Mouse (Mus musculus) hindbrain, embryonic 10.5 days (tissue): Measurements from ENCODE around the gene Pias1. TPM values are rescaled to one million over a fixed set of nuclear protein-coding genes. Genes with fewer than 3 reads are reported as not detected.
A peak's percentile ranks its signal among the peaks of the same experiment; 100 is the strongest.

Source experiments
- DNase-seq: peaks from one replicate; pipeline ENCODE4 v3.0.0-alpha.2; 2017; ENCODE audit warnings: low spot score
- H3K27ac ChIP-seq: fragments of 300-500 bp; sonication (generic); 2 replicates; pipeline ENCODE4 v1.5.1; 2016; ENCODE audit warnings: mild to moderate bottlenecking, moderate library complexity
- H3K27me3 ChIP-seq: fragments of 300-500 bp; sonication (generic); 2 replicates; pipeline ENCODE4 v1.6.1; 2016; ENCODE audit warnings: mild to moderate bottlenecking; ENCODE audit not compliant: poor library complexity, insufficient read depth, severe bottlenecking
- H3K36me3 ChIP-seq: fragments of 300-500 bp; sonication (generic); 2 replicates; pipeline ENCODE4 v1.6.1; 2016; ENCODE audit warnings: mild to moderate bottlenecking, moderate library complexity
- H3K4me1 ChIP-seq: fragments of 300-500 bp; sonication (generic); replicated peaks from 2 replicates; pipeline ENCODE4 v1.6.1; 2016; ENCODE audit warnings: mild to moderate bottlenecking
- H3K4me3 ChIP-seq: fragments of 300-500 bp; sonication (generic); 2 replicates; pipeline ENCODE4 v1.5.1; 2016; ENCODE audit warnings: mild to moderate bottlenecking, moderate library complexity
- H3K9me3 ChIP-seq: fragments of 300-500 bp; sonication (generic); 2 replicates; pipeline ENCODE4 v1.6.1; 2016; ENCODE audit warnings: mild to moderate bottlenecking, moderate library complexity
- WGBS: fragments of 180-500 bp; shearing (Covaris S2); methylation state at CpG from one replicate; pipeline ENCODE4 v1.1.7; 2016; 5-methylcytosine and 5-hydroxymethylcytosine counted together
- polyA plus RNA-seq: library from polyadenylated mRNA; unstranded; fragments of >200 nt; fragmentation: Nextera tagmentation; extraction: Ambion mirVana; gene quantifications from 2 replicates; pipeline ENCODE4 v1.2.1, GENCODE M21; 2016

Gene Pias1
- polyA plus RNA-seq, 1 experiment from 2014 or later, result 57.4 TPM

- peak overlapping the region; percentile 90 for H3K4me3 ChIP-seq
- H3K36me3 ChIP-seq, result no peaks in the 10 kb centered on the region
- H3K9me3 ChIP-seq, result no peaks in the 10 kb centered on the region
- peaks cover 12% of the 10 kb centered on the region for H3K4me1 ChIP-seq
- peaks cover 11% of the 10 kb centered on the region for H3K27me3 ChIP-seq
- WGBS, result 5% methylated on average over 17 of the region's 17 CpGs
- H3K27ac ChIP-seq, result peak overlapping the region; percentile 96
- no peak for DNase-seq
Measured at GRCm38 (mm10) chr9:62979461-62980161, 8.1 kb downstream of the Pias1 start.

GRCm38 (mm10) chr9:62977152-62977551 is 10.6 kb downstream of the Pias1 start:
- Histone ChIP-seq H3K27me3 (peaks cover 6% of the 10 kb centered on the region), H3K4me1 (peaks cover 18% of the 10 kb centered on the region), H3K27ac (no peak overlapping the region), H3K9me3 (no peaks in the 10 kb centered on the region), H3K4me3 (no peak overlapping the region), H3K36me3 (no peaks in the 10 kb centered on the region)
- 67% methylated on average over 4 of the region's 4 CpGs for WGBS
- DNase-seq, result no peak

GRCm38 (mm10) chr9:62975830-62976229 is 11.9 kb downstream of the Pias1 start:
- H3K9me3 ChIP-seq, result no peaks in the 10 kb centered on the region
- DNase-seq, result no peak
- H3K4me1 ChIP-seq, result peaks cover 18% of the 10 kb centered on the region
- H3K4me3 ChIP-seq, result no peak overlapping the region
- H3K36me3 ChIP-seq, result peaks cover 5% of the 10 kb centered on the region; the same call in 1 of the 2 replicates
- 19% methylated on average over 2 of the region's 2 CpGs for WGBS
- no peak overlapping the region for H3K27ac ChIP-seq
- no peaks in the 10 kb centered on the region for H3K27me3 ChIP-seq

GRCm38 (mm10) chr9:62974439-62974838 is 13.3 kb downstream of the Pias1 start:
- Histone ChIP-seq H3K4me3 (no peak overlapping the region), H3K36me3 (peaks cover 5% of the 10 kb centered on the region; the same call in 1 of the 2 replicates), H3K4me1 (peaks cover 13% of the 10 kb centered on the region), H3K27me3 (no peaks in the 10 kb centered on the region), H3K9me3 (no peaks in the 10 kb centered on the region), H3K27ac (no peak overlapping the region)
- WGBS, result 91% methylated on average over 2 of the region's 2 CpGs
- DNase-seq, result peak; percentile 7

- Histone ChIP-seq H3K4me3 (no peak overlapping the region), H3K4me1 (peaks cover 5% of the 10 kb centered on the region), H3K27ac (no peak overlapping the region), H3K9me3 (no peaks in the 10 kb centered on the region), H3K27me3 (no peaks in the 10 kb centered on the region), H3K36me3 (peaks cover 5% of the 10 kb centered on the region; the same call in 1 of the 2 replicates)
- 56% methylated on average over 10 of the region's 10 CpGs for WGBS
- DNase-seq, result peak; percentile 7
Measured at GRCm38 (mm10) chr9:62972073-62972745, 15.5 kb downstream of the Pias1 start.

GRCm38 (mm10) chr9:62970345-62970744 is 17.4 kb downstream of the Pias1 start:
- no peak for DNase-seq
- Histone ChIP-seq H3K27me3 (no peaks in the 10 kb centered on the region), H3K27ac (no peak overlapping the region), H3K36me3 (peaks cover 5% of the 10 kb centered on the region; the same call in 1 of the 2 replicates), H3K4me1 (peaks cover 5% of the 10 kb centered on the region), H3K4me3 (no peak overlapping the region), H3K9me3 (no peaks in the 10 kb centered on the region)

- no peak for DNase-seq
- no peaks in the 10 kb centered on the region for H3K36me3 ChIP-seq
- H3K4me3 ChIP-seq, result no peak overlapping the region
- H3K27ac ChIP-seq, result no peak overlapping the region
- H3K9me3 ChIP-seq, result no peaks in the 10 kb centered on the region
- no peaks in the 10 kb centered on the region for H3K27me3 ChIP-seq
- WGBS, result 96% methylated on average over 3 of the region's 3 CpGs
- H3K4me1 ChIP-seq, result no peaks in the 10 kb centered on the region; the same call in 1 of the 2 replicates
Measured at GRCm38 (mm10) chr9:62966018-62966417, 21.7 kb downstream of the Pias1 start.

GRCm38 (mm10) chr9:62952713-62953112 is 35.0 kb downstream of the Pias1 start:
- Histone ChIP-seq H3K27me3 (no peaks in the 10 kb centered on the region), H3K4me3 (no peak overlapping the region), H3K36me3 (peaks cover 32% of the 10 kb centered on the region), H3K27ac (no peak overlapping the region), H3K9me3 (no peaks in the 10 kb centered on the region), H3K4me1 (no peaks in the 10 kb centered on the region)
- DNase-seq, result no peak

GRCm38 (mm10) chr9:62945346-62945745 is 42.4 kb downstream of the Pias1 start:
- no peaks in the 10 kb centered on the region for H3K27me3 ChIP-seq
- DNase-seq, result no peak
- H3K36me3 ChIP-seq, result peaks cover 52% of the 10 kb centered on the region
- WGBS, result 95% methylated on average over 6 of the region's 6 CpGs
- H3K4me1 ChIP-seq, result no peaks in the 10 kb centered on the region
- no peak overlapping the region for H3K4me3 ChIP-seq
- no peak overlapping the region for H3K27ac ChIP-seq
- no peaks in the 10 kb centered on the region for H3K9me3 ChIP-seq

GRCm38 (mm10) chr9:62944063-62944462 is 43.7 kb downstream of the Pias1 start:
- no peaks in the 10 kb centered on the region for H3K9me3 ChIP-seq
- no peak overlapping the region for H3K4me3 ChIP-seq
- 95% methylated on average over 1 of the region's 1 CpGs for WGBS
- DNase-seq, result no peak
- H3K4me1 ChIP-seq, result peaks cover 1% of the 10 kb centered on the region; the same call in 1 of the 2 replicates
- H3K36me3 ChIP-seq, result peaks cover 41% of the 10 kb centered on the region
- H3K27ac ChIP-seq, result no peak overlapping the region
- no peaks in the 10 kb centered on the region for H3K27me3 ChIP-seq

- peaks cover 21% of the 10 kb centered on the region; the same call in 1 of the 2 replicates for H3K36me3 ChIP-seq
- H3K9me3 ChIP-seq, result no peaks in the 10 kb centered on the region
- 87% methylated on average over 3 of the region's 3 CpGs for WGBS
- no peak for DNase-seq
- H3K4me3 ChIP-seq, result no peak overlapping the region
- peaks cover 10% of the 10 kb centered on the region for H3K4me1 ChIP-seq
- no peaks in the 10 kb centered on the region for H3K27me3 ChIP-seq
- H3K27ac ChIP-seq, result no peak overlapping the region
Measured at GRCm38 (mm10) chr9:62940966-62941365, 46.8 kb downstream of the Pias1 start.

- Histone ChIP-seq H3K27ac (no peak overlapping the region), H3K4me3 (no peak overlapping the region), H3K27me3 (no peaks in the 10 kb centered on the region), H3K36me3 (peaks cover 5% of the 10 kb centered on the region; the same call in 1 of the 2 replicates), H3K9me3 (no peaks in the 10 kb centered on the region), H3K4me1 (peaks cover 12% of the 10 kb centered on the region)
- no peak for DNase-seq
- 85% methylated on average over 5 of the region's 5 CpGs for WGBS
Measured at GRCm38 (mm10) chr9:62935854-62936253, 51.9 kb downstream of the Pias1 start.

GRCm38 (mm10) chr9:62934700-62935400 is 52.9 kb downstream of the Pias1 start:
- Histone ChIP-seq H3K27ac (no peak overlapping the region), H3K4me1 (peaks cover 12% of the 10 kb centered on the region), H3K27me3 (no peaks in the 10 kb centered on the region), H3K9me3 (no peaks in the 10 kb centered on the region), H3K4me3 (no peak overlapping the region), H3K36me3 (no peaks in the 10 kb centered on the region)
- DNase-seq, result no peak
- WGBS, result 80% methylated on average over 2 of the region's 2 CpGs
